Mouse (Mus musculus) testis, adult 2 months (tissue): ENCODE results near the gene Chil1.

ENCODE experiments used
- CTCF ChIP-seq: fragments of 200-500 bp; IDR thresholded peaks from 2 replicates; pipeline ENCODE4 v1.5.1; 2012; ENCODE audit warnings: low read depth, mild to moderate bottlenecking, inconsistent platforms, low read length, moderate library complexity; ENCODE audit not compliant: control insufficient read depth, insufficient read depth, insufficient replicate concordance
- POLR2A ChIP-seq: fragments of 200-500 bp; IDR thresholded peaks from 2 replicates; pipeline ENCODE4 v1.6.1; 2012; ENCODE audit warnings: low read depth, mild to moderate bottlenecking, inconsistent platforms, low read length, moderate library complexity; ENCODE audit not compliant: control insufficient read depth

GRCm38 (mm10) chr1:134192024-134192423 lies 10.0 kb downstream of the Chil1 start:
- no peak for TF ChIP-seq CTCF
- TF ChIP-seq POLR2A, result no peak
